ENCODE assay signal across 9 mouse cellular contexts in genomic region chr4:140252369-140252768, GRCm38 (mm10). TPM values are rescaled to one million over a fixed set of nuclear protein-coding genes. Genes with fewer than 3 reads are reported as not detected.
DNase-seq lines count a peak whose midpoint lies in the region; ATAC-seq and TF ChIP-seq lines count a peak whose summit lies in the region.
"Had no signal": no experiment of that assay in that cellular context is flagged by ENCODE, and none has a peak within 500 bp of the region (broad histone marks: within the 10 kb centered on the region; RNA-seq: fewer than 3 reads in every experiment).

No protein-coding gene starts in this region.

- peak; percentile 61 to 78 for DNase-seq in cerebellum, adult 18-20 months
- no peak for DNase-seq in cerebellum, adult 9-11 months
- peak; percentile 4 for DNase-seq in kidney, postnatal 0 days (ENCODE audit: low spot score)
- no peak for DNase-seq in kidney, adult 18-20 months
- DNase-seq in 3134 (ENCODE audit: extremely low read depth, insufficient read length, low spot score): peak; percentile 56
- DNase-seq in cerebellum, postnatal 10 days: peak; percentile 84 to 89
- DNase-seq in ovary, postnatal 10 days (ENCODE audit: low spot score): no peak

- no peak overlapping the region for H3K9ac ChIP-seq in kidney, postnatal 0 days (ENCODE audit: low read depth, low read length)
- H3K9ac ChIP-seq: liver, embryonic 15.5 days had no signal

- no peak for ATAC-seq in kidney, postnatal 0 days (replicated peaks; ENCODE audit: low FRiP score, low read depth)
- no peak for ATAC-seq in erythroid progenitor cell, adult 5-6 weeks (replicated peaks; ENCODE audit: low FRiP score, poor library complexity, severe bottlenecking)

- H3K27me3 ChIP-seq in kidney, postnatal 0 days (ENCODE audit: insufficient read depth, low read length): peaks cover 23% of the 10 kb centered on the region

- H3K27ac ChIP-seq in kidney, postnatal 0 days: no peak overlapping the region
- H3K27ac ChIP-seq: liver, embryonic 15.5 days had no signal

- peak; percentile 71 for TF ChIP-seq CTCF in kidney, postnatal 0 days (IDR thresholded peaks at IDR 0.05; ENCODE audit: low read depth)

- WGBS in kidney, postnatal 0 days: 13% methylated on average over 7 of the region's 7 CpGs

- H3K4me2 ChIP-seq in kidney, postnatal 0 days (ENCODE audit: low read length): no peak overlapping the region
- H3K4me2 ChIP-seq: liver, embryonic 15.5 days had no signal

- no peaks in the 10 kb centered on the region for H3K36me3 ChIP-seq in kidney, postnatal 0 days (ENCODE audit: insufficient read depth, low read length)
- H3K36me3 ChIP-seq: liver, embryonic 15.5 days had no signal

- H3K4me3 ChIP-seq in kidney, postnatal 0 days (replicated peaks; ENCODE audit: low read depth, low read length): no peak overlapping the region
- H3K4me3 ChIP-seq: liver, embryonic 15.5 days had no signal

- no peaks in the 10 kb centered on the region for H3K4me1 ChIP-seq in kidney, postnatal 0 days (replicated peaks; ENCODE audit: insufficient read depth, low read length)
- H3K4me1 ChIP-seq: liver, embryonic 15.5 days had no signal

- H3K9me3 ChIP-seq in kidney, postnatal 0 days (replicated peaks; ENCODE audit: low read length): no peaks in the 10 kb centered on the region
- H3K9me3 ChIP-seq: liver, embryonic 15.5 days had no signal

RNA-seq across cellular contexts. Expression of gene Igsf21, which starts 5.8 kb away (rescaled TPM):
- 1.2 and 1.3 TPM in 2 replicates for polyA plus RNA-seq in kidney, postnatal 0 days (2015; fragmentation: Nextera tagmentation; extraction: Ambion mirVana)
- not detected in 2 replicates for total RNA-seq in erythroid progenitor cell, adult 5-6 weeks (2015; ENCODE audit: low replicate concordance)
- total RNA-seq in erythroid progenitor cell, adult 5-6 weeks (2017; ENCODE audit: low replicate concordance): not detected in 2 replicates

Comparison
In these comparisons a context has a peak if more than half of its experiments do, and no peak if none do; other contexts are left out.
1. DNase-seq: peak in cerebellum, adult 18-20 months (2 of 2), kidney, postnatal 0 days (single experiment), 3134 (single experiment) and cerebellum, postnatal 10 days (2 of 2); none in cerebellum, adult 9-11 months (single experiment), kidney, adult 18-20 months (single experiment) and ovary, postnatal 10 days (single experiment).